Mouse (Mus musculus) megakaryocyte progenitor cell, adult 5-6 weeks (primary cell): ENCODE results near the gene Id4. TPM values are rescaled to one million over a fixed set of nuclear protein-coding genes. Genes with fewer than 3 reads are reported as not detected.

Experiments
- ATAC-seq: replicated peaks from 2 replicates; pipeline ENCODE4 v1.8.0; 2016; ENCODE audit warnings: mild to moderate bottlenecking, moderate TSS enrichment, inconsistent platforms; ENCODE audit not compliant: poor library complexity
- total RNA-seq, 2 experiments: library from RNA; stranded (forward) in 1 of 2; stranded (reverse) in 1 of 2; fragments of 157-497, 149-512 nt in 1 of 2; fragments of 200-1000 nt in 1 of 2; gene quantifications; 2 replicates each; pipeline versions ENCODE4 v1.2.3 to v1.2.4; 2015 to 2017

Id4 gene
- total RNA-seq, 2 experiments from 2014 or later = not detected

GRCm38 (mm10) chr13:48314500-48314899, 53.5 kb downstream of the Id4 start:
- ATAC-seq = no peak
